Comparison of ENCODE assay signal across 10 mouse cellular contexts in genomic region chr8:107049480-107049879, GRCm38 (mm10). TPM values are rescaled to one million over a fixed set of nuclear protein-coding genes. Genes with fewer than 3 reads are reported as not detected.
DNase-seq lines count a peak whose midpoint lies in the region; ATAC-seq lines count a peak whose summit lies in the region.
"Had no signal": no experiment of that assay in that cellular context is flagged by ENCODE, and none has a peak within 500 bp of the region (broad histone marks: within the 10 kb centered on the region; RNA-seq: fewer than 3 reads in every experiment).

No protein-coding gene starts in this region.

- H3K27ac ChIP-seq in heart, embryonic 13.5 days (replicated peaks) = peak overlapping the region; percentile 95
- no peak overlapping the region for H3K27ac ChIP-seq in forebrain, embryonic 12.5 days
- peak overlapping the region; percentile 91 for H3K27ac ChIP-seq in liver, embryonic 12.5 days

- H3K9me3 ChIP-seq in heart, embryonic 13.5 days = no peaks in the 10 kb centered on the region
- H3K9me3 ChIP-seq in forebrain, embryonic 12.5 days = no peaks in the 10 kb centered on the region
- H3K9me3 ChIP-seq in liver, embryonic 12.5 days (replicated peaks) = no peaks in the 10 kb centered on the region; the same call in 1 of the 2 replicates

- H3K9ac ChIP-seq in heart, embryonic 13.5 days = no peak overlapping the region
- H3K9ac ChIP-seq in forebrain, embryonic 12.5 days = 0 out of 2 replicates have a peak overlapping the region, but pooled peaks have one; percentile 80
- no peak overlapping the region for H3K9ac ChIP-seq in liver, embryonic 12.5 days

- DNase-seq in heart, adult 8-10 months (ENCODE audit: low spot score) = no peak
- peak; percentile 46 for DNase-seq in A20 (ENCODE audit: low read depth, low spot score)
- no peak for DNase-seq in frontal cortex, adult 2 months (ENCODE audit: extremely low spot score in 1 of 2, low spot score in 1 of 2)
- no peak for DNase-seq in urinary bladder, adult 18-20 months (ENCODE audit: low spot score in 2 of 2)
- DNase-seq in left cerebral cortex, adult 9 months (ENCODE audit: low spot score in 2 of 2) = no peak

- H3K4me3 ChIP-seq in heart, embryonic 13.5 days = peak overlapping the region; percentile 93; the same call in 1 of the 2 replicates
- peak overlapping the region; percentile 89 for H3K4me3 ChIP-seq in forebrain, embryonic 12.5 days (replicated peaks)
- H3K4me3 ChIP-seq in liver, embryonic 12.5 days = peak overlapping the region; percentile 80

- peak overlapping the region; percentile 96 for H3K4me2 ChIP-seq in heart, embryonic 13.5 days
- H3K4me2 ChIP-seq in forebrain, embryonic 12.5 days = peak overlapping the region; percentile 92; the same call in 1 of the 2 replicates
- peak overlapping the region; percentile 96 for H3K4me2 ChIP-seq in liver, embryonic 12.5 days

- no peak for ATAC-seq in heart, embryonic 13.5 days (ENCODE audit: extremely low read depth, insufficient number of reproducible peaks, low FRiP score, low TSS enrichment)
- ATAC-seq in forebrain, embryonic 12.5 days (ENCODE audit: low FRiP score) = no peak
- no peak for ATAC-seq in liver, embryonic 12.5 days

- peaks cover 81% of the 10 kb centered on the region for H3K36me3 ChIP-seq in heart, embryonic 13.5 days
- peaks cover 78% of the 10 kb centered on the region for H3K36me3 ChIP-seq in forebrain, embryonic 12.5 days (replicated peaks)
- H3K36me3 ChIP-seq in liver, embryonic 12.5 days = peaks cover 83% of the 10 kb centered on the region

- 93% methylated on average over 4 of the region's 4 CpGs for WGBS in heart, embryonic 13.5 days
- 92% methylated on average over 4 of the region's 4 CpGs for WGBS in forebrain, embryonic 12.5 days
- WGBS in liver, embryonic 12.5 days (ENCODE audit: insufficient replicate concordance) = 80% methylated on average over 4 of the region's 4 CpGs

- peaks cover 22% of the 10 kb centered on the region for H3K4me1 ChIP-seq in heart, embryonic 13.5 days
- H3K4me1 ChIP-seq in forebrain, embryonic 12.5 days = peaks cover 24% of the 10 kb centered on the region
- H3K4me1 ChIP-seq in liver, embryonic 12.5 days = peaks cover 47% of the 10 kb centered on the region

- no peaks in the 10 kb centered on the region for H3K27me3 ChIP-seq in heart, embryonic 13.5 days (replicated peaks)
- no peaks in the 10 kb centered on the region for H3K27me3 ChIP-seq in forebrain, embryonic 12.5 days
- H3K27me3 ChIP-seq in liver, embryonic 12.5 days (replicated peaks) = no peaks in the 10 kb centered on the region

RNA-seq across cellular contexts. Expression of gene Pdf, which starts 1.1 kb away (rescaled TPM):
- 41.2 and 46.7 TPM in 2 replicates for polyA plus RNA-seq in heart, embryonic 13.5 days (2015; fragmentation: Nextera tagmentation; extraction: Ambion mirVana)
- total RNA-seq in heart, adult 8-10 months (2022) = 10 to 100 TPM; 67.1 to 76.1 (median 74.4) TPM
- polyA plus RNA-seq in forebrain, embryonic 12.5 days (2016; fragmentation: Nextera tagmentation; extraction: Ambion mirVana) = 35.7 and 39.9 TPM in 2 replicates
- polyA plus RNA-seq in liver, embryonic 12.5 days (2016; fragmentation: Nextera tagmentation; extraction: Ambion mirVana) = 30.1 and 35.4 TPM in 2 replicates
- 27.3 and 31.7 TPM in 2 replicates for polyA plus RNA-seq in frontal cortex, adult 2 months (2012; rRNA removed)

RNA-seq across cellular contexts. Expression of gene Cog8, which starts 7.0 kb away (rescaled TPM):
- polyA plus RNA-seq in heart, embryonic 13.5 days (2015; fragmentation: Nextera tagmentation; extraction: Ambion mirVana) = 24.8 and 25.9 TPM in 2 replicates
- 10 to 100 TPM; 16.4 to 20.2 (median 17.7) TPM for total RNA-seq in heart, adult 8-10 months (2022)
- 41.7 and 43.3 TPM in 2 replicates for polyA plus RNA-seq in forebrain, embryonic 12.5 days (2016; fragmentation: Nextera tagmentation; extraction: Ambion mirVana)
- polyA plus RNA-seq in liver, embryonic 12.5 days (2016; fragmentation: Nextera tagmentation; extraction: Ambion mirVana) = 31.2 and 32.2 TPM in 2 replicates
- polyA plus RNA-seq in frontal cortex, adult 2 months (2012; rRNA removed) = 34.5 and 35.6 TPM in 2 replicates

RNA-seq across cellular contexts. Expression of gene Nip7, which starts 7.2 kb away (rescaled TPM):
- polyA plus RNA-seq in heart, embryonic 13.5 days (2015; fragmentation: Nextera tagmentation; extraction: Ambion mirVana) = 51.7 and 59.1 TPM in 2 replicates
- total RNA-seq in heart, adult 8-10 months (2022) = 10 to 100 TPM; 24.8 to 28.1 (median 26.1) TPM
- 92.7 and 99.0 TPM in 2 replicates for polyA plus RNA-seq in forebrain, embryonic 12.5 days (2016; fragmentation: Nextera tagmentation; extraction: Ambion mirVana)
- polyA plus RNA-seq in liver, embryonic 12.5 days (2016; fragmentation: Nextera tagmentation; extraction: Ambion mirVana) = 83.4 and 83.8 TPM in 2 replicates
- 30.2 and 37.5 TPM in 2 replicates for polyA plus RNA-seq in frontal cortex, adult 2 months (2012; rRNA removed)

RNA-seq across cellular contexts. Expression of gene Tmed6, which starts 16.0 kb away (rescaled TPM):
- 0.41 TPM in 1 of 2 replicates, not detected in the other for polyA plus RNA-seq in heart, embryonic 13.5 days (2015; fragmentation: Nextera tagmentation; extraction: Ambion mirVana)
- not detected for total RNA-seq in heart, adult 8-10 months (2022)
- polyA plus RNA-seq in forebrain, embryonic 12.5 days (2016; fragmentation: Nextera tagmentation; extraction: Ambion mirVana) = not detected in 2 replicates
- polyA plus RNA-seq in liver, embryonic 12.5 days (2016; fragmentation: Nextera tagmentation; extraction: Ambion mirVana) = 5.6 and 5.7 TPM in 2 replicates
- polyA plus RNA-seq in frontal cortex, adult 2 months (2012; rRNA removed) = not detected in 2 replicates
- total RNA-seq: MEL had no signal
- polyA plus RNA-seq: brain, embryonic 14.5 days had no signal

RNA-seq across cellular contexts. Expression of gene Vps4a, which starts 18.5 kb away (rescaled TPM):
- polyA plus RNA-seq in heart, embryonic 13.5 days (2015; fragmentation: Nextera tagmentation; extraction: Ambion mirVana) = 46.1 and 50.3 TPM in 2 replicates
- 10 to 100 TPM; 59.7 to 67.1 (median 62.5) TPM for total RNA-seq in heart, adult 8-10 months (2022)
- polyA plus RNA-seq in forebrain, embryonic 12.5 days (2016; fragmentation: Nextera tagmentation; extraction: Ambion mirVana) = 96.7 and 96.9 TPM in 2 replicates
- polyA plus RNA-seq in liver, embryonic 12.5 days (2016; fragmentation: Nextera tagmentation; extraction: Ambion mirVana) = 32.8 and 33.7 TPM in 2 replicates
- 92.5 and 98.7 TPM in 2 replicates for polyA plus RNA-seq in frontal cortex, adult 2 months (2012; rRNA removed)
